Mouse (Mus musculus) frontal cortex, adult 2 months (tissue): ENCODE measurements at regions not wholly inside any gene's neighbourhood (a gene's known extent, or its start where the extent isn't known, plus 50 kb on each side); places are given as distances from the start of the nearest gene placed in this dataset.

Experiments used
- DNase-seq, 2 experiments: peaks; one replicate each; pipeline ENCODE4 v3.0.0; 2022; ENCODE audit warnings: low spot score in 1 of 2; ENCODE audit errors: extremely low spot score in 1 of 2

- DNase-seq = no peak
These were observed 199.5 kb upstream of the Tas2r119 start for GRCm38 (mm10) chr15:31977563-31977962.

- DNase-seq = no peak
These were observed 197.1 kb upstream of the Tas2r119 start for GRCm38 (mm10) chr15:31979961-31980360.

- no peak for DNase-seq
These were observed 196.3 kb upstream of the Tas2r119 start for GRCm38 (mm10) chr15:31980791-31981190.

GRCm38 (mm10) chr15:31987291-31987690 is 189.8 kb upstream of the Tas2r119 start:
- DNase-seq = no peak

GRCm38 (mm10) chr15:31989093-31989492 is 188.0 kb upstream of the Tas2r119 start:
- peak; percentile 20 to 59 for DNase-seq

- peak in 1 of 2 experiments; percentile 34 for DNase-seq
These were observed 187.3 kb upstream of the Tas2r119 start for GRCm38 (mm10) chr15:31989593-31990290.

- no peak for DNase-seq
These were observed 179.1 kb upstream of the Tas2r119 start for GRCm38 (mm10) chr15:31997996-31998395.

- no peak for DNase-seq
These were observed 177.5 kb upstream of the Tas2r119 start for GRCm38 (mm10) chr15:31999553-31999952.

GRCm38 (mm10) chr15:32002950-32003422 is 174.1 kb upstream of the Tas2r119 start:
- DNase-seq = peak; percentile 78 to 80

GRCm38 (mm10) chr15:32003489-32003888 is 173.6 kb upstream of the Tas2r119 start:
- DNase-seq = no peak

GRCm38 (mm10) chr15:32005986-32006385 is 171.1 kb upstream of the Tas2r119 start:
- DNase-seq = no peak

- DNase-seq = no peak
These were observed 167.3 kb upstream of the Tas2r119 start for GRCm38 (mm10) chr15:32009818-32010217.

- DNase-seq = peak in 1 of 2 experiments; percentile 72
These were observed 165.0 kb upstream of the Tas2r119 start for GRCm38 (mm10) chr15:32012044-32012443.

GRCm38 (mm10) chr15:32012838-32013237 is 164.3 kb upstream of the Tas2r119 start:
- DNase-seq = no peak

- no peak for DNase-seq
These were observed 161.9 kb upstream of the Tas2r119 start for GRCm38 (mm10) chr15:32015169-32015568.

- no peak for DNase-seq
These were observed 156.6 kb upstream of the Tas2r119 start for GRCm38 (mm10) chr15:32020323-32021008.

- DNase-seq = no peak
These were observed 156.0 kb upstream of the Tas2r119 start for GRCm38 (mm10) chr15:32021009-32021602.

- no peak for DNase-seq
These were observed 143.0 kb upstream of the Tas2r119 start for GRCm38 (mm10) chr15:32034091-32034490.

- DNase-seq = no peak
These were observed 142.3 kb upstream of the Tas2r119 start for GRCm38 (mm10) chr15:32034790-32035189.

GRCm38 (mm10) chr15:32041764-32042163 is 135.3 kb upstream of the Tas2r119 start:
- DNase-seq = no peak

- DNase-seq = no peak
These were observed 134.9 kb upstream of the Tas2r119 start for GRCm38 (mm10) chr15:32042173-32042572.

- no peak for DNase-seq
These were observed 134.5 kb upstream of the Tas2r119 start for GRCm38 (mm10) chr15:32042589-32042988.
